Mouse (Mus musculus) hindbrain, embryonic 16.5 days (tissue): ENCODE measurements around the gene Ms4a18. TPM values are rescaled to one million over a fixed set of nuclear protein-coding genes. Genes with fewer than 3 reads are reported as not detected.

ENCODE experiments used
- ATAC-seq: fragments of 200-750 bp; cut with Nextera tagmentation; 2 replicates; pipeline ENCODE4 v1.8.0; 2017; ENCODE audit warnings: moderate TSS enrichment, moderate library complexity
- H3K27ac ChIP-seq: fragments of 300-500 bp; sonication (generic); 2 replicates; pipeline ENCODE4 v1.5.1; 2014; ENCODE audit warnings: low read depth, mild to moderate bottlenecking, control low read depth, low read length, moderate library complexity
- H3K27me3 ChIP-seq: fragments of 300-500 bp; sonication (generic); replicated peaks from 2 replicates; pipeline ENCODE4 v1.6.1; 2014; ENCODE audit warnings: low read length; ENCODE audit not compliant: control insufficient read depth, insufficient read depth
- H3K36me3 ChIP-seq: fragments of 300-500 bp; sonication (generic); 2 replicates; pipeline ENCODE4 v1.6.1; 2014; ENCODE audit warnings: mild to moderate bottlenecking, low read length, moderate library complexity, mixed read lengths; ENCODE audit not compliant: control insufficient read depth, insufficient read depth
- H3K4me1 ChIP-seq: fragments of 300-500 bp; sonication (generic); 2 replicates; pipeline ENCODE4 v1.6.1; 2014; ENCODE audit warnings: low read depth, low read length; ENCODE audit not compliant: control insufficient read depth, insufficient read depth
- H3K4me2 ChIP-seq: fragments of 300-500 bp; sonication (generic); 2 replicates; pipeline ENCODE4 v1.6.1; 2014; ENCODE audit warnings: mild to moderate bottlenecking, low read length, control low read depth, moderate library complexity
- H3K4me3 ChIP-seq: fragments of 300-500 bp; sonication (generic); 2 replicates; pipeline ENCODE4 v1.5.1; 2014; ENCODE audit warnings: mild to moderate bottlenecking, low read length, control low read depth, moderate library complexity
- H3K9ac ChIP-seq: fragments of 300-500 bp; sonication (generic); 2 replicates; pipeline ENCODE4 v1.6.1; 2014; ENCODE audit warnings: low read depth, mild to moderate bottlenecking, control low read depth, low read length, moderate library complexity
- H3K9me3 ChIP-seq: fragments of 300-500 bp; sonication (generic); 2 replicates; pipeline ENCODE4 v1.6.1; 2014; ENCODE audit warnings: mild to moderate bottlenecking, low read length, moderate library complexity; ENCODE audit not compliant: control insufficient read depth
- whole genome bisulfite sequencing: fragments of 180-500 bp; shearing (Covaris S2); extraction: QIAGEN DNeasy Blood & Tissue Kit; methylation state at CpG from one replicate; pipeline ENCODE4 v1.1.7; 2014; 5-methylcytosine and 5-hydroxymethylcytosine counted together
- polyA plus RNA-seq: library from polyadenylated mRNA; unstranded; fragments of >200 nt; fragmentation: Nextera tagmentation; extraction: Ambion mirVana; gene quantifications from 2 replicates; pipeline ENCODE4 v1.2.1, GENCODE M21; 2015

Gene Ms4a18
- polyA plus RNA-seq, 1 experiment from 2014 or later, result not detected

GRCm38 (mm10) chr19:10975187-10975586, 42.6 kb downstream of the Ms4a18 start:
- Histone ChIP-seq H3K27ac (no peak overlapping the region), H3K9me3 (peaks cover 2% of the 10 kb centered on the region), H3K36me3 (no peaks in the 10 kb centered on the region), H3K9ac (no peak overlapping the region), H3K4me2 (no peak overlapping the region), H3K27me3 (no peaks in the 10 kb centered on the region), H3K4me1 (no peaks in the 10 kb centered on the region), H3K4me3 (no peak overlapping the region)
- no peak for ATAC-seq
- WGBS, result 86% methylated on average over 2 of the region's 2 CpGs

- no peaks in the 10 kb centered on the region for H3K27me3 ChIP-seq
- no peak within 1 kb of the TSS for H3K9ac ChIP-seq
- H3K27ac ChIP-seq, result no peak within 1 kb of the TSS
- ATAC-seq, result no peak
- no peaks in the 10 kb centered on the region for H3K4me1 ChIP-seq
- no peak within 1 kb of the TSS for H3K4me3 ChIP-seq
- no peaks in the 10 kb centered on the region for H3K36me3 ChIP-seq
- H3K4me2 ChIP-seq, result no peak within 1 kb of the TSS
- 74% methylated on average over 4 of the region's 4 CpGs for WGBS
- H3K9me3 ChIP-seq, result peaks cover 2% of the 10 kb centered on the region
These were observed 43.5 kb downstream of the Ms4a18 start, which contains the start of gene Ms4a10 for GRCm38 (mm10) chr19:10974238-10974865. Gene Ms4a10, minus strand, starts transcription at chr19:10974670.

GRCm38 (mm10) chr19:10973187-10973586, 44.6 kb downstream of the Ms4a18 start:
- ATAC-seq, result no peak
- Histone ChIP-seq H3K36me3 (no peaks in the 10 kb centered on the region), H3K4me1 (no peaks in the 10 kb centered on the region), H3K4me3 (no peak overlapping the region), H3K4me2 (no peak overlapping the region), H3K27me3 (no peaks in the 10 kb centered on the region), H3K27ac (no peak overlapping the region), H3K9ac (no peak overlapping the region), H3K9me3 (peaks cover 2% of the 10 kb centered on the region)
- 72% methylated on average over 2 of the region's 2 CpGs for WGBS

GRCm38 (mm10) chr19:10972660-10973059, 45.2 kb downstream of the Ms4a18 start:
- Histone ChIP-seq H3K4me1 (no peaks in the 10 kb centered on the region), H3K4me2 (no peak overlapping the region), H3K27ac (no peak overlapping the region), H3K36me3 (no peaks in the 10 kb centered on the region), H3K9ac (no peak overlapping the region), H3K27me3 (no peaks in the 10 kb centered on the region), H3K4me3 (no peak overlapping the region), H3K9me3 (peaks cover 2% of the 10 kb centered on the region)
- no peak for ATAC-seq
- 48% methylated on average over 3 of the region's 3 CpGs for WGBS

GRCm38 (mm10) chr19:10970457-10970856, 47.4 kb downstream of the Ms4a18 start:
- no peaks in the 10 kb centered on the region for H3K4me1 ChIP-seq
- H3K27ac ChIP-seq, result no peak overlapping the region
- H3K4me2 ChIP-seq, result no peak overlapping the region
- H3K9me3 ChIP-seq, result peaks cover 2% of the 10 kb centered on the region
- H3K4me3 ChIP-seq, result no peak overlapping the region
- H3K9ac ChIP-seq, result no peak overlapping the region
- no peaks in the 10 kb centered on the region for H3K27me3 ChIP-seq
- ATAC-seq, result no peak
- 82% methylated on average over 3 of the region's 3 CpGs for WGBS
- H3K36me3 ChIP-seq, result no peaks in the 10 kb centered on the region

GRCm38 (mm10) chr19:10968578-10968977, 49.3 kb downstream of the Ms4a18 start:
- no peak overlapping the region for H3K9ac ChIP-seq
- no peak overlapping the region for H3K27ac ChIP-seq
- no peak for ATAC-seq
- no peaks in the 10 kb centered on the region for H3K36me3 ChIP-seq
- no peaks in the 10 kb centered on the region for H3K4me1 ChIP-seq
- no peak overlapping the region for H3K4me3 ChIP-seq
- 97% methylated on average over 7 of the region's 7 CpGs for WGBS
- no peaks in the 10 kb centered on the region for H3K27me3 ChIP-seq
- no peak overlapping the region for H3K4me2 ChIP-seq
- H3K9me3 ChIP-seq, result peaks cover 2% of the 10 kb centered on the region

- WGBS, result 88% methylated on average over 7 of the region's 7 CpGs
- H3K27me3 ChIP-seq, result no peaks in the 10 kb centered on the region
- no peaks in the 10 kb centered on the region for H3K9me3 ChIP-seq
- no peak overlapping the region for H3K4me3 ChIP-seq
- H3K4me1 ChIP-seq, result no peaks in the 10 kb centered on the region
- ATAC-seq, result no peak
- no peaks in the 10 kb centered on the region for H3K36me3 ChIP-seq
- H3K4me2 ChIP-seq, result no peak overlapping the region
- no peak overlapping the region for H3K9ac ChIP-seq
- H3K27ac ChIP-seq, result no peak overlapping the region
These were observed 52.1 kb downstream of the Ms4a18 start for GRCm38 (mm10) chr19:10965721-10966120.

- H3K27ac ChIP-seq, result no peak overlapping the region
- no peaks in the 10 kb centered on the region for H3K9me3 ChIP-seq
- no peak overlapping the region for H3K4me3 ChIP-seq
- H3K36me3 ChIP-seq, result no peaks in the 10 kb centered on the region
- H3K9ac ChIP-seq, result peak overlapping the region; percentile 49; the same call in 1 of the 2 replicates
- ATAC-seq, result peak; percentile 5; the same call in 1 of the 2 replicates
- H3K4me1 ChIP-seq, result 0 out of 2 replicates have a peak, but pooled peaks cover 4% of the 10 kb centered on the region
- 37% methylated on average over 12 of the region's 12 CpGs for WGBS
- no peaks in the 10 kb centered on the region for H3K27me3 ChIP-seq
- peak overlapping the region; percentile 32; the same call in 1 of the 2 replicates for H3K4me2 ChIP-seq
These were observed 57.9 kb downstream of the Ms4a18 start for GRCm38 (mm10) chr19:10959978-10960346.

GRCm38 (mm10) chr19:10959085-10959977, 58.5 kb downstream of the Ms4a18 start:
- peak overlapping the region; percentile 49; the same call in 1 of the 2 replicates for H3K9ac ChIP-seq
- WGBS, result 34% methylated on average over 11 of the region's 11 CpGs
- H3K4me2 ChIP-seq, result peak overlapping the region; percentile 32; the same call in 1 of the 2 replicates
- no peaks in the 10 kb centered on the region for H3K9me3 ChIP-seq
- no peaks in the 10 kb centered on the region for H3K27me3 ChIP-seq
- H3K4me1 ChIP-seq, result 0 out of 2 replicates have a peak, but pooled peaks cover 4% of the 10 kb centered on the region
- no peak overlapping the region for H3K27ac ChIP-seq
- no peak overlapping the region for H3K4me3 ChIP-seq
- H3K36me3 ChIP-seq, result no peaks in the 10 kb centered on the region
- ATAC-seq, result peak; percentile 89
